Mouse (Mus musculus) bone marrow, adult 2 months (tissue): Measurements from ENCODE around the gene Colgalt2.

ENCODE experiments used
- CTCF ChIP-seq: fragments of 200-500 bp; IDR thresholded peaks from 2 replicates; pipeline ENCODE4 v1.5.1; 2011; ENCODE audit warnings: low read length, control low read depth; ENCODE audit not compliant: control insufficient read depth, insufficient read depth
- POLR2A ChIP-seq: fragments of 200-500 bp; IDR thresholded peaks from 2 replicates; pipeline ENCODE4 v1.6.1; 2011; ENCODE audit warnings: low read depth, mild to moderate bottlenecking, control low read depth, low read length, borderline replicate concordance; ENCODE audit not compliant: control insufficient read depth

- TF ChIP-seq CTCF: no peak
- no peak for TF ChIP-seq POLR2A
These were observed 109.0 kb downstream of the Colgalt2 start for GRCm38 (mm10) chr1:152508481-152509220.
